Mouse (Mus musculus): Measurements from ENCODE around the gene Shisal2b.

GRCm38 (mm10) chr13:104892337-104892736 lies 28.6 kb upstream of the Shisal2b start:
- TF ChIP-seq CTCF (IDR thresholded peaks at IDR 0.05; ENCODE audit: control insufficient read depth, insufficient read depth, low read length) (no peak), POLR2A (IDR thresholded peaks at IDR 0.05; ENCODE audit: borderline replicate concordance, control insufficient read depth, low read depth, low read length) (no peak)
